Comparison of ENCODE assay signal across 9 mouse cellular contexts in genomic region chr4:138456536-138456935, GRCm38 (mm10). TPM values are rescaled to one million over a fixed set of nuclear protein-coding genes. Genes with fewer than 3 reads are reported as not detected.
DNase-seq lines count a peak whose midpoint lies in the region; ATAC-seq and TF ChIP-seq lines count a peak whose summit lies in the region.
"Had no signal": no experiment of that assay in that cellular context is flagged by ENCODE, and none has a peak within 500 bp of the region (broad histone marks: within the 10 kb centered on the region; RNA-seq: fewer than 3 reads in every experiment).

No protein-coding gene starts in this region.

- no peaks in the 10 kb centered on the region for H3K36me3 ChIP-seq in heart, embryonic 13.5 days
- H3K36me3 ChIP-seq in ES-E14 (ENCODE audit: control insufficient read depth, insufficient read depth, low read length, poor library complexity, severe bottlenecking): no peaks in the 10 kb centered on the region
- H3K36me3 ChIP-seq in hindbrain, embryonic 10.5 days: no peaks in the 10 kb centered on the region
- H3K36me3 ChIP-seq in midbrain, embryonic 11.5 days (ENCODE audit: control insufficient read depth, insufficient read depth, low read length): no peaks in the 10 kb centered on the region

- peak overlapping the region; percentile 95 for H3K4me2 ChIP-seq in heart, embryonic 13.5 days
- peak overlapping the region; percentile 73 for H3K4me2 ChIP-seq in midbrain, embryonic 11.5 days

- H3K4me3 ChIP-seq in heart, embryonic 13.5 days: peak overlapping the region; percentile 74
- H3K4me3 ChIP-seq in ES-E14 (ENCODE audit: insufficient read depth in 1 of 2, low read depth in 1 of 2, low read length in 2 of 2, poor library complexity in 1 of 2, severe bottlenecking in 1 of 2): peak overlapping the region; percentile 82 to 95
- peak overlapping the region; percentile 79 for H3K4me3 ChIP-seq in hindbrain, embryonic 10.5 days
- H3K4me3 ChIP-seq in midbrain, embryonic 11.5 days (ENCODE audit: low read depth, low read length): peak overlapping the region; percentile 93

- WGBS in heart, embryonic 13.5 days: 9% methylated on average over 8 of the region's 8 CpGs
- WGBS in hindbrain, embryonic 10.5 days: 3% methylated on average over 8 of the region's 8 CpGs
- WGBS in midbrain, embryonic 11.5 days: under 1% methylated on average over 8 of the region's 8 CpGs

- no peaks in the 10 kb centered on the region for H3K9me3 ChIP-seq in heart, embryonic 13.5 days
- no peaks in the 10 kb centered on the region for H3K9me3 ChIP-seq in ES-E14 (ENCODE audit: control insufficient read depth, insufficient read depth, low read depth, low read length)
- H3K9me3 ChIP-seq in hindbrain, embryonic 10.5 days: no peaks in the 10 kb centered on the region
- H3K9me3 ChIP-seq in midbrain, embryonic 11.5 days (ENCODE audit: control insufficient read depth, low read length): no peaks in the 10 kb centered on the region

- in situ Hi-C loops in ES-E14 (cut with MboI; ENCODE audit: low sequenced_read_pairs in 2 of 2, unreplicated experiment in 2 of 2): loop anchor here in 1 of 2 experiments (25.0 kb wide), 1 partner anchor 1381 kb away; the partner anchor contains the start of gene Pax7

- peak overlapping the region; percentile 85 for H3K9ac ChIP-seq in heart, embryonic 13.5 days
- 0 out of 2 replicates have a peak overlapping the region, but pooled peaks have one; percentile 87 for H3K9ac ChIP-seq in ES-E14 (ENCODE audit: insufficient read depth, low read depth, low read length, poor library complexity, severe bottlenecking)
- H3K9ac ChIP-seq in midbrain, embryonic 11.5 days (ENCODE audit: low read length): peak overlapping the region; percentile 96

- H3K27ac ChIP-seq in heart, embryonic 13.5 days (replicated peaks): no peak overlapping the region
- H3K27ac ChIP-seq in ES-E14 (ENCODE audit: insufficient read depth, low read depth, low read length, poor library complexity, severe bottlenecking): no peak overlapping the region
- peak overlapping the region; percentile 97 for H3K27ac ChIP-seq in hindbrain, embryonic 10.5 days
- H3K27ac ChIP-seq in midbrain, embryonic 11.5 days (ENCODE audit: low read depth, low read length): peak overlapping the region; percentile 96

- DNase-seq in heart, adult 9 months (ENCODE audit: low spot score in 2 of 2): no peak
- no peak for DNase-seq in ES-E14 (ENCODE audit: low read depth, low spot score)
- DNase-seq in hindbrain, embryonic 10.5 days (ENCODE audit: low spot score): peak; percentile 40
- DNase-seq in midbrain, embryonic 11.5 days (ENCODE audit: low spot score, missing footprints): no peak
- no peak for DNase-seq in spleen, adult 12 weeks (ENCODE audit: low spot score)
- DNase-seq in frontal cortex, postnatal 25 days (ENCODE audit: low spot score in 2 of 2): no peak

- peaks cover 91% of the 10 kb centered on the region for H3K27me3 ChIP-seq in heart, embryonic 13.5 days (replicated peaks)
- H3K27me3 ChIP-seq in hindbrain, embryonic 10.5 days (ENCODE audit: insufficient read depth, poor library complexity, severe bottlenecking): peaks cover 84% of the 10 kb centered on the region
- H3K27me3 ChIP-seq in midbrain, embryonic 11.5 days (ENCODE audit: control insufficient read depth, insufficient read depth, low read length): peaks cover 10% of the 10 kb centered on the region

- peaks cover 25% of the 10 kb centered on the region for H3K4me1 ChIP-seq in heart, embryonic 13.5 days
- H3K4me1 ChIP-seq in ES-E14 (ENCODE audit: control insufficient read depth in 2 of 2, insufficient read depth in 2 of 2, low read length in 2 of 2, poor library complexity in 1 of 2): peaks cover 0 to 42% of the 10 kb centered on the region in 2 experiments; a peak in 2 of 4 replicates
- H3K4me1 ChIP-seq in hindbrain, embryonic 10.5 days (replicated peaks): peaks cover 76% of the 10 kb centered on the region
- peaks cover 33% of the 10 kb centered on the region for H3K4me1 ChIP-seq in midbrain, embryonic 11.5 days (ENCODE audit: control insufficient read depth, insufficient read depth, low read length)

- ATAC-seq in heart, embryonic 13.5 days (ENCODE audit: extremely low read depth, insufficient number of reproducible peaks, low FRiP score, low TSS enrichment): no peak
- no peak for ATAC-seq in midbrain, embryonic 11.5 days (ENCODE audit: low FRiP score)
- no peak for ATAC-seq in frontal cortex, adult (ENCODE audit: low TSS enrichment)

TF ChIP-seq in ES-E14, 5 proteins besides CTCF, POLR2A, EP300 and RAD21:
- TF ChIP-seq MAFK (IDR thresholded peaks at IDR 0.05; ENCODE audit: insufficient read depth, low read depth, low read length) (no peak), CHD2 (IDR thresholded peaks at IDR 0.05; ENCODE audit: low read depth, low read length) (no peak), ZNF384 (IDR thresholded peaks at IDR 0.05; ENCODE audit: low read depth, low read length) (peak; percentile 49; the same call in 1 of the 2 replicates), HCFC1 (IDR thresholded peaks at IDR 0.05; ENCODE audit: borderline replicate concordance, insufficient read depth, low read length) (no peak), ZC3H11A (IDR thresholded peaks at IDR 0.05; ENCODE audit: borderline replicate concordance, low read depth, low read length) (no peak)

RNA-seq across cellular contexts. Expression of gene Camk2n1, which starts 2.4 kb away (rescaled TPM):
- polyA plus RNA-seq in heart, embryonic 13.5 days (2015; fragmentation: Nextera tagmentation; extraction: Ambion mirVana): 1.0 and 1.1 TPM in 2 replicates
- 1.2 and 1.4 TPM in 2 replicates for total RNA-seq in ES-E14 (2012; rRNA removed)
- 2.9 and 5.1 TPM in 2 replicates for polyA plus RNA-seq in hindbrain, embryonic 10.5 days (2016; fragmentation: Nextera tagmentation; extraction: Ambion mirVana)
- polyA plus RNA-seq in midbrain, embryonic 11.5 days (2014; fragmentation: Nextera tagmentation; extraction: Ambion mirVana): 6.0 and 6.1 TPM in 2 replicates
- total RNA-seq: MEL had no signal

RNA-seq across cellular contexts. Expression of gene Mul1, which starts 22.1 kb away (rescaled TPM):
- 21.3 and 22.8 TPM in 2 replicates for polyA plus RNA-seq in heart, embryonic 13.5 days (2015; fragmentation: Nextera tagmentation; extraction: Ambion mirVana)
- 58.4 and 62.3 TPM in 2 replicates for total RNA-seq in ES-E14 (2012; rRNA removed)
- 20.2 and 22.6 TPM in 2 replicates for polyA plus RNA-seq in hindbrain, embryonic 10.5 days (2016; fragmentation: Nextera tagmentation; extraction: Ambion mirVana)
- polyA plus RNA-seq in midbrain, embryonic 11.5 days (2014; fragmentation: Nextera tagmentation; extraction: Ambion mirVana): 17.9 and 18.5 TPM in 2 replicates

Comparison
In these comparisons a context has a peak if more than half of its experiments do, and no peak if none do; other contexts are left out.
1. H3K27ac ChIP-seq: peak in hindbrain, embryonic 10.5 days (single experiment) and midbrain, embryonic 11.5 days (single experiment); none in heart, embryonic 13.5 days (single experiment) and ES-E14 (single experiment).
2. Peak in every context shown above with its lines, with median percentiles within 50 percentile points of each other: H3K4me3 ChIP-seq and H3K9ac ChIP-seq.